In the genomic region with DNA sequence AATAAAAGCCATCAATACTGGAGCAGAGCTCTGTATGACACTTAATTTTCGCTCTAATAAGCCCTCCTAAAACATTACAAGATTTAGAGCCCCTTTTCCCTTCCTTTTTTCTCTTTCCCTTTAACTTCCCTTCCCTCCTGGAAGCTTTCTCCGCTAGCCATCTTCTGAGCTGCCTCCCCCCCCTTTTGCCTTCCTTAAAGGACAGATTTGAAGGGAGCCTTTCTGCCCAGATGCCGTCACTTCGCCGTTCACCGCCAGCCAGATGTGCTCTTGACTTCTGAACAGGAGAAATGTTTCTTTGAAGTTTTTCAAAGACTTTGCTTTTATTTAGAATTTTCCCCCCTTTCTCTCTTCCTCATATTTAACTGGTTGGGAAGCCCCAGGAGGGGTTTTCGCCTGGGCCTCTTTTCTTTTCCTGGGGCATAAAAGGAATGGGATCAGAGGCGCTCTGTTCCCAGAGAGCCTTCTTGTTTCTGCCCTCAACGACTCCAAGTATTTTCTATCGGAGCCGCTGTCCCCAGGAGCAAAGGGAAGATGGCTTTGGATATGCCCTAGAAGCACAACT, we compare ENCODE assay signal across 22 mouse cellular contexts.
A peak's percentile ranks its signal among the peaks of the same experiment; 100 is the strongest.
DNase-seq lines count a peak whose midpoint lies in the region; ATAC-seq and TF ChIP-seq lines count a peak whose summit lies in the region.
"Had no signal": no experiment of that assay in that cellular context is flagged by ENCODE, and none has a peak within 500 bp of the region (broad histone marks: within the 10 kb centered on the region; RNA-seq: fewer than 3 reads in every experiment).

No protein-coding gene starts in this region.

- no peak for ATAC-seq in forebrain, embryonic 14.5 days
- no peak for ATAC-seq in forebrain, embryonic 16.5 days
- no peak for ATAC-seq in neural tube, embryonic 13.5 days (ENCODE audit: low read depth)
- peak; percentile 60 for ATAC-seq in limb, embryonic 14.5 days (ENCODE audit: low FRiP score, low read depth)
- ATAC-seq: inflammation-experienced regulatory T-cells, adult 6 months had no signal

- peak; percentile 35 for DNase-seq in forebrain, embryonic 14.5 days (ENCODE audit: low spot score)
- DNase-seq in neural tube, embryonic 10.5 days (ENCODE audit: extremely low spot score, low spot score) = no peak
- peak; percentile 39 for DNase-seq in limb, embryonic 14.5 days (ENCODE audit: low spot score)
- DNase-seq in kidney, adult 8-10 months = no peak
- no peak for DNase-seq in frontal cortex, postnatal 36 days (ENCODE audit: low spot score in 2 of 2)
- DNase-seq: adrenal gland, postnatal 25 days; cerebellum, adult 18-20 months; cerebellum, postnatal 36 days; gastrocnemius, postnatal 25 days; kidney, adult 2 months; kidney, postnatal 36 days; thymus, postnatal 25 days had no signal

- no peak overlapping the region for H3K27ac ChIP-seq in forebrain, embryonic 14.5 days (ENCODE audit: low read depth, low read length)
- H3K27ac ChIP-seq in forebrain, embryonic 16.5 days (ENCODE audit: low read length) = no peak overlapping the region
- 0 out of 2 replicates have a peak overlapping the region, but pooled peaks have one; percentile 3 for H3K27ac ChIP-seq in neural tube, embryonic 13.5 days (replicated peaks)
- no peak overlapping the region; the same call in 1 of the 2 replicates for H3K27ac ChIP-seq in limb, embryonic 14.5 days (replicated peaks; ENCODE audit: low read depth, low read length)
- H3K27ac ChIP-seq: forebrain, embryonic 10.5 days; heart, embryonic 15.5 days; left cerebral cortex, adult 2 months; liver, embryonic 15.5 days; macrophage; midbrain, embryonic 12.5 days had no signal

- H3K9me3 ChIP-seq in forebrain, embryonic 14.5 days (replicated peaks; ENCODE audit: control insufficient read depth, low read length) = no peaks in the 10 kb centered on the region
- no peaks in the 10 kb centered on the region for H3K9me3 ChIP-seq in forebrain, embryonic 16.5 days (ENCODE audit: control insufficient read depth, low read length)
- H3K9me3 ChIP-seq in neural tube, embryonic 13.5 days = no peaks in the 10 kb centered on the region
- H3K9me3 ChIP-seq in limb, embryonic 14.5 days (ENCODE audit: control insufficient read depth, low read length) = no peaks in the 10 kb centered on the region
- H3K9me3 ChIP-seq: forebrain, embryonic 10.5 days; heart, embryonic 15.5 days; liver, embryonic 15.5 days; midbrain, embryonic 12.5 days had no signal

- TF ChIP-seq POLR2A in limb, embryonic 14.5 days (IDR thresholded peaks at IDR 0.05; ENCODE audit: borderline replicate concordance, extremely low read depth, insufficient read depth, insufficient read length) = no peak

- no peak overlapping the region for H3K9ac ChIP-seq in forebrain, embryonic 14.5 days (ENCODE audit: low read length)
- no peak overlapping the region for H3K9ac ChIP-seq in forebrain, embryonic 16.5 days (replicated peaks; ENCODE audit: low read depth, low read length)
- no peak overlapping the region for H3K9ac ChIP-seq in neural tube, embryonic 13.5 days
- H3K9ac ChIP-seq in limb, embryonic 14.5 days (ENCODE audit: low read depth, low read length, severe bottlenecking) = no peak overlapping the region
- H3K9ac ChIP-seq: heart, embryonic 15.5 days; liver, embryonic 15.5 days; midbrain, embryonic 12.5 days had no signal

- no peaks in the 10 kb centered on the region for H3K36me3 ChIP-seq in forebrain, embryonic 14.5 days (ENCODE audit: control insufficient read depth, insufficient read depth, low read length)
- no peaks in the 10 kb centered on the region for H3K36me3 ChIP-seq in forebrain, embryonic 16.5 days (ENCODE audit: control insufficient read depth, insufficient read depth)
- H3K36me3 ChIP-seq in neural tube, embryonic 13.5 days = no peaks in the 10 kb centered on the region
- H3K36me3 ChIP-seq in limb, embryonic 14.5 days (ENCODE audit: control insufficient read depth, insufficient read depth, low read length) = no peaks in the 10 kb centered on the region
- H3K36me3 ChIP-seq: forebrain, embryonic 10.5 days; G1E; heart, embryonic 15.5 days; liver, embryonic 15.5 days; midbrain, embryonic 12.5 days had no signal

- no peak overlapping the region for H3K4me2 ChIP-seq in forebrain, embryonic 14.5 days (ENCODE audit: low read length)
- H3K4me2 ChIP-seq in forebrain, embryonic 16.5 days (ENCODE audit: low read length) = no peak overlapping the region
- H3K4me2 ChIP-seq in neural tube, embryonic 13.5 days = no peak overlapping the region
- peak overlapping the region; percentile 14 for H3K4me2 ChIP-seq in limb, embryonic 14.5 days (replicated peaks; ENCODE audit: low read depth, low read length, severe bottlenecking)
- H3K4me2 ChIP-seq: heart, embryonic 15.5 days; liver, embryonic 15.5 days; midbrain, embryonic 12.5 days had no signal

- no peak overlapping the region for H3K4me3 ChIP-seq in forebrain, embryonic 14.5 days (ENCODE audit: low read depth, low read length)
- H3K4me3 ChIP-seq in forebrain, embryonic 16.5 days (replicated peaks; ENCODE audit: low read length) = no peak overlapping the region
- H3K4me3 ChIP-seq in neural tube, embryonic 13.5 days = no peak overlapping the region
- H3K4me3 ChIP-seq in limb, embryonic 14.5 days (replicated peaks; ENCODE audit: low read length) = no peak overlapping the region
- H3K4me3 ChIP-seq: forebrain, embryonic 10.5 days; heart, embryonic 15.5 days; left cerebral cortex, adult 2 months; liver, embryonic 15.5 days; midbrain, embryonic 12.5 days had no signal

- WGBS in forebrain, embryonic 14.5 days = 24% methylated on average over 11 of the region's 11 CpGs
- 30% methylated on average over 11 of the region's 11 CpGs for WGBS in forebrain, embryonic 16.5 days
- WGBS in neural tube, embryonic 13.5 days = 30% methylated on average over 11 of the region's 11 CpGs
- 16% methylated on average over 11 of the region's 11 CpGs for WGBS in limb, embryonic 14.5 days

- H3K27me3 ChIP-seq in forebrain, embryonic 14.5 days (replicated peaks; ENCODE audit: control insufficient read depth, insufficient read depth, low read length) = no peaks in the 10 kb centered on the region
- H3K27me3 ChIP-seq in forebrain, embryonic 16.5 days (replicated peaks; ENCODE audit: control insufficient read depth, insufficient read depth, low read length) = no peaks in the 10 kb centered on the region
- H3K27me3 ChIP-seq in neural tube, embryonic 13.5 days = no peaks in the 10 kb centered on the region
- H3K27me3 ChIP-seq in limb, embryonic 14.5 days (ENCODE audit: control insufficient read depth, insufficient read depth, low read length) = no peaks in the 10 kb centered on the region
- H3K27me3 ChIP-seq: heart, embryonic 15.5 days; liver, embryonic 15.5 days had no signal

- no peaks in the 10 kb centered on the region for H3K4me1 ChIP-seq in forebrain, embryonic 14.5 days (ENCODE audit: control insufficient read depth, insufficient read depth, low read length)
- H3K4me1 ChIP-seq in forebrain, embryonic 16.5 days (replicated peaks; ENCODE audit: control insufficient read depth, insufficient read depth, low read length) = peaks cover 7% of the 10 kb centered on the region; the same call in 1 of the 2 replicates
- peaks cover 16% of the 10 kb centered on the region for H3K4me1 ChIP-seq in neural tube, embryonic 13.5 days (replicated peaks)
- H3K4me1 ChIP-seq in limb, embryonic 14.5 days (ENCODE audit: control insufficient read depth, insufficient read depth, low read length) = peaks cover 17% of the 10 kb centered on the region
- H3K4me1 ChIP-seq: heart, embryonic 15.5 days; liver, embryonic 15.5 days had no signal

Comparison
In these comparisons a context has a peak if more than half of its experiments do, and no peak if none do; other contexts are left out.
1. DNase-seq: peak in forebrain, embryonic 14.5 days (single experiment) and limb, embryonic 14.5 days (single experiment); none in neural tube, embryonic 10.5 days (single experiment), kidney, adult 8-10 months (0 of 2) and frontal cortex, postnatal 36 days (0 of 2).